Mouse (Mus musculus) embryonic fibroblast, embryonic 13.5 days (primary cell): ENCODE results near the gene Apobr. TPM values are rescaled to one million over a fixed set of nuclear protein-coding genes. Genes with fewer than 3 reads are reported as not detected.

Experiments used
- H3K27ac ChIP-seq: 2 replicates; pipeline ENCODE4 v1.5.1; 2012; ENCODE audit warnings: low read length, control low read depth, inconsistent platforms; ENCODE audit not compliant: insufficient read depth
- H3K4me1 ChIP-seq: 2 replicates; pipeline ENCODE4 v1.6.1; 2011; ENCODE audit warnings: low read length; ENCODE audit not compliant: control insufficient read depth, insufficient read depth
- H3K4me3 ChIP-seq: 2 replicates; pipeline ENCODE4 v1.5.1; 2011; ENCODE audit warnings: mild to moderate bottlenecking, control low read depth, low read length; ENCODE audit not compliant: insufficient read depth
- CTCF ChIP-seq: IDR thresholded peaks from 2 replicates; pipeline ENCODE4 v1.5.1; 2011; ENCODE audit warnings: mild to moderate bottlenecking, control low read depth, low read length, moderate library complexity, borderline replicate concordance; ENCODE audit not compliant: insufficient read depth
- POLR2A ChIP-seq: IDR thresholded peaks from 2 replicates; pipeline ENCODE4 v1.6.1; 2011; ENCODE audit warnings: low read depth, mild to moderate bottlenecking, control low read depth, low read length, moderate library complexity
- polyA plus RNA-seq: library from polyadenylated mRNA; stranded (reverse); fragments of >200 nt; gene quantifications from 2 replicates; pipeline ENCODE4 v1.2.4, GENCODE M21; 2011; ENCODE audit warnings: low read depth; ENCODE audit not compliant: missing spikeins, insufficient read length

The Apobr gene
- polyA plus RNA-seq, 1 experiment: 10.0 TPM

DNA sequence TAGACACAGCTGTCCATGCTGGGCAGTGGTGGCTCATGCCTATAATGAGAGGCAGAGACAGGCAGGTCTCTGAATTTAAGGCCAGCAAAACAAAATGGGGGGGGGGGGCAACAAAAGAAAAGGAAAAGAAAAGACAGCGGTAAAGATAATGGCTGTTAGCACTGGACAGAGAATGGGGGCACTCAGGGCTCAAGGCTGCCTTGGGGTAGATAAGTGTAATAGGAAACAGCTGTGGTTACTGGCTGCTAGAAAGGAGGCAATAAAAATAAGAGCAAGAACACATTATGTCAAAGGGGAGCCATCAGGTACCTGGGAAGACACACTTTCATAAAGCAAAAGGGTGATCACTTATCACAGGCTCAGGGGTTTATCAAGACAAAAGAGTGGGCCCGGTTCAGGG lies 47.7 kb downstream of the Apobr start:
- H3K4me1 ChIP-seq: peaks cover 22% of the 10 kb centered on the region
- H3K4me3 ChIP-seq: no peak overlapping the region
- no peak for TF ChIP-seq POLR2A
- no peak overlapping the region for H3K27ac ChIP-seq

- H3K4me1 ChIP-seq: peaks cover 7% of the 10 kb centered on the region; the same call in 1 of the 2 replicates
- TF ChIP-seq CTCF (no peak), POLR2A (no peak)
- no peak overlapping the region for H3K27ac ChIP-seq
- no peak overlapping the region for H3K4me3 ChIP-seq
Measured at GRCm38 (mm10) chr7:126635375-126635774, 50.6 kb downstream of the Apobr start.

GRCm38 (mm10) chr7:126636733-126637520 lies 52.2 kb downstream of the Apobr start:
- Histone ChIP-seq H3K4me3 (no peak overlapping the region), H3K4me1 (no peaks in the 10 kb centered on the region; the same call in 1 of the 2 replicates), H3K27ac (no peak overlapping the region)
- no peak; the same call in 1 of the 2 replicates for TF ChIP-seq CTCF
- no peak for TF ChIP-seq POLR2A

Other genes with a start within 250 kb of the Apobr start
- 0.35 and 0.75 TPM in 2 replicates for gene Lat, start 215.4 kb upstream of the Apobr start, polyA plus RNA-seq
- 34.6 and 40.2 TPM in 2 replicates for gene Spns1, start 207.5 kb upstream of the Apobr start, polyA plus RNA-seq
- 4.4 and 7.4 TPM in 2 replicates for gene Nfatc2ip, start 188.2 kb upstream of the Apobr start, polyA plus RNA-seq
- gene Cd19, start 170.1 kb upstream of the Apobr start, polyA plus RNA-seq: not detected in 2 replicates
- 13.3 and 20.6 TPM in 2 replicates for gene Rabep2, start 156.2 kb upstream of the Apobr start, polyA plus RNA-seq
- not detected in 2 replicates for gene Atp2a1, start 121.8 kb upstream of the Apobr start, polyA plus RNA-seq
- gene Sh2b1, start 109.5 kb upstream of the Apobr start, polyA plus RNA-seq: 27.7 and 31.3 TPM in 2 replicates
- gene Tufm, start 97.6 kb upstream of the Apobr start, polyA plus RNA-seq: 71.4 and 77.9 TPM in 2 replicates
- 131 and 149 TPM in 2 replicates for gene Atxn2l, start 81.5 kb upstream of the Apobr start, polyA plus RNA-seq
- gene Eif3c, start 18.5 kb upstream of the Apobr start, polyA plus RNA-seq: 413 and 481 TPM in 2 replicates
- gene Cln3, start 875 bp downstream of the Apobr start, polyA plus RNA-seq: 12.4 and 16.7 TPM in 2 replicates
- not detected in 2 replicates for gene Il27, start 10.0 kb downstream of the Apobr start, polyA plus RNA-seq
- gene Nupr1, start 45.9 kb downstream of the Apobr start, polyA plus RNA-seq: 179 and 208 TPM in 2 replicates
- 17.7 and 30.3 TPM in 2 replicates for gene Sgf29, start 64.4 kb downstream of the Apobr start, polyA plus RNA-seq
- 0.95 TPM in 1 of 2 replicates, not detected in the other for gene Sult1a1, start 91.5 kb downstream of the Apobr start, polyA plus RNA-seq
- gene Bola2, start 110.5 kb downstream of the Apobr start, polyA plus RNA-seq: 56.5 and 84.6 TPM in 2 replicates
- 5.7 and 8.7 TPM in 2 replicates for gene Slx1b, start 110.8 kb downstream of the Apobr start, polyA plus RNA-seq
- gene Coro1a, start 122.8 kb downstream of the Apobr start, polyA plus RNA-seq: 1.0 and 6.5 TPM in 2 replicates
- 132 and 145 TPM in 2 replicates for gene Mapk3, start 174.7 kb downstream of the Apobr start, polyA plus RNA-seq
- gene Gdpd3, start 181.4 kb downstream of the Apobr start, polyA plus RNA-seq: 2.8 and 3.6 TPM in 2 replicates
- gene Ypel3, start 192.0 kb downstream of the Apobr start, polyA plus RNA-seq: 58.8 and 62.2 TPM in 2 replicates
- 0.49 TPM in 1 of 2 replicates, not detected in the other for gene Tbx6, start 196.5 kb downstream of the Apobr start, polyA plus RNA-seq
- 106 and 118 TPM in 2 replicates for gene Ppp4c, start 207.6 kb downstream of the Apobr start, polyA plus RNA-seq
- 0.37 and 1.2 TPM in 2 replicates for gene Fam57b, start 212.7 kb downstream of the Apobr start, polyA plus RNA-seq
- not detected in 2 replicates for gene 4930451I11Rik, start 246.7 kb downstream of the Apobr start, polyA plus RNA-seq